ENCODE assay signal across 8 mouse cellular contexts in genomic region chr10:59166104-59166944, GRCm38 (mm10). TPM values are rescaled to one million over a fixed set of nuclear protein-coding genes. Genes with fewer than 3 reads are reported as not detected.
DNase-seq lines count a peak whose midpoint lies in the region; TF ChIP-seq lines count a peak whose summit lies in the region.

No protein-coding gene starts in this region.

- no peak overlapping the region for H3K27ac ChIP-seq in gastrocnemius, adult 2 months

- peak; percentile 43 for DNase-seq in gastrocnemius, adult 2 months
- no peak for DNase-seq in gastrocnemius, adult 8-10 months (ENCODE audit: low spot score in 2 of 2)
- DNase-seq in cerebellum, adult 18-20 months: peak; percentile 42 to 45
- peak; percentile 28 to 78 for DNase-seq in frontal cortex, adult 2 months (ENCODE audit: extremely low spot score in 1 of 2, low spot score in 1 of 2)
- DNase-seq in layer of hippocampus, adult 11-12 months (ENCODE audit: low spot score): peak; percentile 64
- peak; percentile 38 for DNase-seq in lung, adult 2 months
- DNase-seq in splenic B cell, adult 2 months (ENCODE audit: low read depth, low spot score): peak; percentile 50

- no peaks in the 10 kb centered on the region for H3K9me3 ChIP-seq in E14TG2a.4 (ENCODE audit: low read length)

- H3K36me3 ChIP-seq in E14TG2a.4 (ENCODE audit: insufficient read depth, low read length): no peaks in the 10 kb centered on the region
- no peaks in the 10 kb centered on the region for H3K36me3 ChIP-seq in splenic B cell, adult 2 months (ENCODE audit: control insufficient read depth, insufficient read depth, low read length, poor library complexity, severe bottlenecking)

- peaks cover 5% of the 10 kb centered on the region for H3K4me1 ChIP-seq in E14TG2a.4 (replicated peaks; ENCODE audit: low read depth, low read length)
- no peaks in the 10 kb centered on the region for H3K4me1 ChIP-seq in lung, adult 2 months (ENCODE audit: control insufficient read depth, insufficient read depth, low read length)

- intact Hi-C loops in gastrocnemius, adult 2 months (cut with DNase I): loop anchor here (1.0 to 10.0 kb wide), 3 partner anchors 56 to 188 kb away; partner anchors contain the start of genes Sept10 and Sowahc

- TF ChIP-seq POLR2A in lung, adult 2 months (IDR thresholded peaks at IDR 0.05; ENCODE audit: borderline replicate concordance, extremely low read depth, low read depth, low read length): no peak

- no peak overlapping the region for H3K4me3 ChIP-seq in gastrocnemius, adult 2 months
- H3K4me3 ChIP-seq in E14TG2a.4 (replicated peaks; ENCODE audit: low read length): peak overlapping the region; percentile 49; the same call in 1 of the 2 replicates
- H3K4me3 ChIP-seq in lung, adult 2 months (replicated peaks; ENCODE audit: extremely low read depth, low read depth, low read length): no peak overlapping the region

- peak; percentile 89 for TF ChIP-seq CTCF in gastrocnemius, adult 2 months (IDR thresholded peaks at IDR 0.05)
- peak; percentile 76 for TF ChIP-seq CTCF in E14TG2a.4 (conservative IDR thresholded peaks at IDR 0.05; ENCODE audit: low read length)
- TF ChIP-seq CTCF in lung, adult 2 months (IDR thresholded peaks at IDR 0.05; ENCODE audit: insufficient read depth, low read length): peak; percentile 57

- no peaks in the 10 kb centered on the region for H3K27me3 ChIP-seq in E14TG2a.4 (ENCODE audit: insufficient read depth, low read length)
- H3K27me3 ChIP-seq in splenic B cell, adult 2 months (ENCODE audit: control insufficient read depth, insufficient read depth, low read length, poor library complexity, severe bottlenecking): no peaks in the 10 kb centered on the region

- WGBS in lung, adult 2 months: 62% methylated on average over 14 of the region's 14 CpGs

RNA-seq across cellular contexts. Expression of gene Sept10, which starts 55.3 kb away (rescaled TPM):
- 1 to 10 TPM; 6.0 to 7.6 TPM for total RNA-seq in gastrocnemius, adult 2 months (2021)
- total RNA-seq in gastrocnemius, adult 8-10 months (2022): 1 to 10 TPM; 5.0 to 7.8 (median 6.5) TPM
- 7.8 and 9.6 TPM in 2 replicates for polyA plus RNA-seq in frontal cortex, adult 2 months (2012; rRNA removed)
- polyA plus RNA-seq in lung, adult 2 months (2012; rRNA removed): 7.0 and 9.2 TPM in 2 replicates

RNA-seq across cellular contexts. Expression of gene Sowahc, which starts 55.4 kb away (rescaled TPM):
- total RNA-seq in gastrocnemius, adult 2 months (2021): under 1 TPM; 0.75 to 0.77 TPM
- under 1 TPM; 0.56 to 0.81 (median 0.59) TPM for total RNA-seq in gastrocnemius, adult 8-10 months (2022)
- polyA plus RNA-seq in frontal cortex, adult 2 months (2012; rRNA removed): 4.9 and 5.6 TPM in 2 replicates
- 9.3 TPM in 2 replicates for polyA plus RNA-seq in lung, adult 2 months (2012; rRNA removed)

Comparison
In these comparisons a context has a peak if more than half of its experiments do, and no peak if none do; other contexts are left out.
1. DNase-seq: peak in gastrocnemius, adult 2 months (single experiment), cerebellum, adult 18-20 months (2 of 2), frontal cortex, adult 2 months (2 of 2), layer of hippocampus, adult 11-12 months (single experiment), lung, adult 2 months (single experiment) and splenic B cell, adult 2 months (single experiment); none in gastrocnemius, adult 8-10 months (0 of 2).
2. Peak in every context shown above with its lines, with median percentiles within 50 percentile points of each other: CTCF ChIP-seq.